Mouse (Mus musculus): ENCODE data around the gene Ermap.

Gene Ermap

DNA sequence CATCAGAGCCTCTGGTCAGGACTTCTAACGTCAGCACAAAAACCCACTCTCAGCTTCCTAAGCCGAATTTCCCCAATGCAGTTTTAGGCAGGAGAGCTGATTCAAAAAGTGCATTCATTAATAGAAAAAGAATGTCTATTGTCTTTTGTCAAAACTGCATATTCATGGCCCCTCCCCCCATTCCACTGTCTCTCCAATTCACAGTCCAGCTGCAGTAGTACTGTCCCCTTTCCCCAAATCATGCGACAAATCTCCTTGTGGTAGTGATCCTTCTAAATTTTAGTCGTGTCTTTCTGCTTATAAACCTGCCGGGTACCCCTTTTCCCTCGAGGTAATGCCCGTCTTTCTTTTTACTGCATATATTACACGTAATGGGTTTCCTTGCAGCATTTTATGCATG lies 51.0 kb downstream of the Ermap start:
- no peak for DNase-seq (ENCODE audit: extremely low spot score, low spot score)

DNA sequence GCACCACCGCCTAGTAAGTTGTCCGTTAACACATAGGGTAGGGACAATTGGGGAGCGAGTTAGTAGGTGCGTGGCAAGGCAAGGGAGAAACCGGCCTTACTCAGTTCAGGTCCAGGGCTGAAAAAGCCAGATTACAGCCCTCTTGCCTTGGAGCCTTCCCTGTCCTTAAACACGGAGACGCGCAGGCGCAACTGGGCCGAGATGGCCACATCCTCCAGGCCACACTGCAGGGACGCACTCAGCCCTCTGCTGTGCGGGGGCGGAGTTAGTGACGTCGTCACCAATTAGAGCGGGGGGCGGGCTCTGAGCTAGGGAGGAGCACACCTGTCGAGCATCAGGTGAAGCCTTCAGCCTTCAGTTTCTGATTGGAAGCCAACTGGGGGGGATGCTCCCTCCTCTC lies 51.6 kb downstream of the Ermap start:
- DNase-seq (ENCODE audit: extremely low spot score, low spot score), result peak; percentile 66

DNA sequence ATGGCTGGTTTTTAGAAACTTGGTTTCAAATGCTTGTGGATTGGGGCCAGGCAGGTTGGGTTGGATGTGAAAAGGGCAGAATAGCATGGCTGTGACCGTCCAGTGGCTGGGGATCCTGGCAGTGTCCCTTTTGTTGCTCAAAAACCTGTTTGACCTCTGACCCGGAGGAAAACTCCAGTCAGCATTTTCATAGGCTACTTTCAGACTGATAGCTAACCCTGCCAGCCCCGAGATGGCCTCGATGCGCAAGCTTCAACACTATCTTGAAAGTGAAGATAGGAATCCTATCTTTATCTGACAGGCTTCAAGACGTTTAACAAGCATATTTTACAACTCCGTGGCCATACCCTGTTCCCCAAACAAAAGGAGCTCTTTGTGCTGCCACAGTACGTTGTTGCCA lies 52.5 kb downstream of the Ermap start:
- DNase-seq (ENCODE audit: extremely low spot score, low spot score), result no peak

DNA sequence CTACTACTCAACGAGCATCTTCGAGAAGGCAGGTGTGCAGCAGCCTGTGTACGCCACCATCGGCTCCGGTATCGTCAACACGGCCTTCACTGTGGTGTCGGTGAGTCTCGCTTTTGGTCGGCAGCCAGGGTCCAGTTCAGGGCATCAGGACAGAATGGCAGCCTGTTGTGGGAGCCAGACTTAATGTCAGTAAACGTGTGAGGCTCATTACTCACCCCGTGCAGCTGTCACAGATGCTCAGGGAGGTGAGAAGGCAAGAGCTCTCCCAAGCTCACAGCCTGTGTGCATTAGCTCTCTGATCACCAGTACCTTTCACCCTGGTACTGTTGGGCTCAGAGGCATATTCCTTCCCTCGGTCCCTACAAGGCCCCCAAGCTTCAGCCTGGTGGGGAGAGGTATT lies 56.0 kb downstream of the Ermap start:
- DNase-seq (ENCODE audit: extremely low spot score, low spot score), result no peak

DNA sequence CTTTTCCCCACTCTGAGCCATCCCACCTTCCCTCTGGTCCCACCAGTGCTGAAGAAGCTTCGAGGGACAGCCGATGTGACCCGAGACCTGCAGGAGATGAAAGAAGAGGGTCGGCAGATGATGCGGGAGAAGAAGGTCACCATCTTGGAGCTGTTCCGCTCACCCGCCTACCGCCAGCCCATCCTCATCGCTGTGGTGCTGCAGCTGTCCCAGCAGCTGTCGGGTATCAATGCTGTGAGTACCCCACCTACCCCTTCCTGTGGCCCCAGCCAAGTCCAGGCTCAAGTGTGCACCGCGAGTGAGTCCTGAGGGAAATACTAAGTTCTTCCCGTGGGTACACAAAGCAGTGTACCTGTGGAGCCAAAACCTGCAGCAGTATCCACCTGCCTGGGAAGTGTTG lies 56.5 kb downstream of the Ermap start:
- DNase-seq (ENCODE audit: extremely low spot score, low spot score), result no peak

DNA sequence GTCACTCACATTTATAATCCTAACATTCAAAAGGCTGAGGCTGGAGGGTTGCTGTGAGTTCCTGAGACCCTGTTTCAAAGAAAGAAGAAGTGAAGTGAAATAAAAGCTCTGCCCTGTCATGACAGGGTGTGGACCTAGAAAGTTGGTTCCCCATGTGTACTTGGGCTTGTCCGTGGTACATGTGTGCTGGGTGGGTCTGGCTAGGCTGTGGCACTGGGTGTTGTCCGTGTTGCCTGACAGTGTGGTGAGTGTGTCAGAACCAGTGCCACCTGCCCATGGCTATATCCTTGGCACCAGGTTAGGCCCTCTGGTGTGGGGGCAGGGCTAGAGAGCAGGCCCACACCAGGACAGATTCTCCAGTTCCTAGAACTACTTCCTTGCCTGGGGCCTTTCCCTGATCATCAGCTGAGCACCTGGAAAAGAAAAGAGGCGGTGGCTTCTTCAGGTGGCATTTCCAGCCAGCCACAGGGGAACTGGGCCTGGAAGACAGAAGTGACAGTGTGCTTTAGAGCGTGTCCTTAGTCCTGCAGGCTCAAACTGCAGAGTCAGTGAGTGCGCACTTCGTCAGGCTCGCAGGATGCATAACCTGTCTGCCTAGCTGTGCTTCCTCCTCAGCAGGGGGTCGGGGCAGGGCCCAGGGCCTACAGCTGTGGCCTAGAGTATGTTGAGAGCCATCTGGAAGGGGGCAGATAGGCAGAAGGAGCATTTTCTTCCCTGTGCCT lies 58.5 kb downstream of the Ermap start:
- DNase-seq (ENCODE audit: extremely low spot score, low spot score), result no peak

DNA sequence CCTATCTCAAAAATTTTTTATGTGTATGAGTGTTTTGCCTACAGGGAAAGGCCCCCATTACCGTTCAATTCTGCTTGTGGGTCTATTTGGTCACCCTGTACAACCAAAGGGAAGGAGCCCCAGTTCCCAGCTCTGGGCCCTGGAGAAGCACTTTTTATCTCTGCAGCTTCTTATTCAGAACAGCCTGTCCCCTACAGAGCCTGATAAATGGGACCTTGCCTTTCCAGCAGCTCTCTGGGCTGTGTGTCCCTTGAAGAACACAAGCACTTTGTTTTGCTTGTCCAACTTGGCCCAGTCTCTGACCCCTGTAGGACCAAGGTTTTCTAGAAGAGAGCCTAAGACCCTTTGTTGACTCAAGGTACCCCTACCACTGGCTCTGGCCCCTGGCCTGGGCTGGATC lies 60.7 kb downstream of the Ermap start:
- no peak for DNase-seq (ENCODE audit: extremely low spot score, low spot score)

DNA sequence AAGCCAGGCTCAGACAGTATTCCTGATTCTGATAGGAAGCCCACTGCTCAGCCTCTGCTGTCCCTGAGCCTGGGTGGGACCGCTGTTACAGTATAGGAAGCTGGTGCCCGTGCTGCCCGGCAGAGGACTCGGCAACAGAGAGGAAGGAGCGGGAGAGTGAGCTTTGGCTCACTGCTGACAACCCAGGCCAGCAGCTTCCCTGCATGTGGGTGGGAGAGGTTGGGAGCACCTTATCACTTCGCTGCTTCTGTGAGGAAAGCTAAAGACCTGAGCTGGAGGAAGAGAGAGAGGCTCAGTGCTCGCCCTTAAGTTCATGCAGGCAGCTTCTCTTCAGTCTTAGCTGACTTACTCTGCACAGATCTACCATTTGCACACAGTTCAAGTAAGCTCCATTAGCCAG lies 61.3 kb downstream of the Ermap start:
- DNase-seq (ENCODE audit: extremely low spot score, low spot score), result no peak

DNA sequence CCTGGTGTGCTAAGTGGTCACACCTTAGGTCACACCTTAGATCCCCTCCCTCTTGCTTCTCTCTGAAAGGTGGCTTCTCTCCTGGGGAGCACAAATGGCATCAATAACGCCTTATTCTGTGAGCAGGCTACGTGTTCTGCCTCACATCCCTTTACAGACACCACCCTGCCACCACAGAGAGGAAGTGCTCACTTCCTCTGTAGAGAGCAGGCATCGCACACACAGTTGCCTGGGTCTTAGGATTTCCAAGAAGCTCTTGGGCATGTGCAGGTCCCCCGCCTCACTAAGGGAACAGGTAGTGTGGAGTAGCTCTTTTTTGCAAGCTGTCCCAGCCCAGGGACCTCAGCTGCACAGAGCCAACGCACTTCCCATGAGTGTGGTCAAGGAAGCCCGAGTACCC lies 62.6 kb downstream of the Ermap start:
- DNase-seq (ENCODE audit: extremely low spot score, low spot score), result no peak

DNA sequence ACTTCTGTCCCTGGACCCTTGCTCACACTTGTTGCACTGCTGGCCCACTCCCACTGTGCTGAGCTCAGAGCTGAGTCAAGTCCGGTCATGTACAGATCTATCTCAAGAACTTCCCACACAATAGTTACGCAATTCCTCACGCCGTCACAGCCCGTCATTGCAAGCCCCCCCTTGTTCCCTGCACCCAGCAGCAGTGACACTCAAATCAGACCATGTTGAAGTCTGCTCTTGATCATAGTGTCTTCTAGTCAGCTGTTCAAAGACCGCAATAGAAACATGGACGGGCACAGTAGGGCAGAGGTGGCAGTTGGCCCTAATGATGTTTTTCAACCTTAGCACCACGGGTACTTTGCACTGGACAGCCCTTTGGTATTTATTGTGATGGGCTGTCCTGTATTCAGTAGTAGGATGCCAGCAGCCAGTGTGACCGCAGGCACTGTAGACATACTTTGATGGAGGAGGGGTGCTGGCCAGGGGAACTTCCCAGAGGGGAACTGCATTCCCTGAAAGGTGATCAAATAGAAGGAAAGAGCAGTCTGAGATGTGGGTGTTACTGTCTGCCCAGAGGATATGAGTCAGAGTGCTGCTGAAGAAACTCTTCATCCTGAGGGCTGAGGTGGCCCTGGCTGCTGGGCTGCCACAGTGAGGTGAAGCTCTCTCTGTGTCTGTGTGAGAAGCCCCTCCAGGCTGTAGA lies 64.1 kb downstream of the Ermap start:
- DNase-seq (ENCODE audit: extremely low spot score, low spot score), result no peak
